Mouse (Mus musculus) ovary, postnatal 10 days (tissue): ENCODE data around the gene Plcb1.

Experiments
- DNase-seq: peaks from one replicate; pipeline ENCODE4 v3.0.0; 2022; ENCODE audit warnings: low spot score

Plcb1 gene

DNA sequence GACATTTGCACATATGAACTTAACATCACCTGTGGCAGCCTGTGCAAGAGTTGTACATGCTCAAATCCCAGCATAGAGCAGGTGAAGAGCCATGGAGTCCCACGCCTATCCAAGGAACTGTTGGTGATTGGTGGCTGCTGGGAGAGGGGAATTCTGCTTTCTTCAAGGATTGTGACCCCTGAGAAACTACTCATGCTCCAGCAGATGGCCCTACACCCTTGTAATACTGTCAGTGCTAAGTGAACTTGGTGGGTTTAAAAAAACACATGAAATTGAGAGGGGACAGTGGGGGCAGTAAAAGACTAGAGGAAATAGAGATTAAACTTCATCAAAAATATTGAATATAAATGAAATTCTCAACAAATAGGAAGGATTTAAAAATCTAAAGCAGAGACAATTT is 53.0 kb downstream of the Plcb1 start:
- no peak for DNase-seq

DNA sequence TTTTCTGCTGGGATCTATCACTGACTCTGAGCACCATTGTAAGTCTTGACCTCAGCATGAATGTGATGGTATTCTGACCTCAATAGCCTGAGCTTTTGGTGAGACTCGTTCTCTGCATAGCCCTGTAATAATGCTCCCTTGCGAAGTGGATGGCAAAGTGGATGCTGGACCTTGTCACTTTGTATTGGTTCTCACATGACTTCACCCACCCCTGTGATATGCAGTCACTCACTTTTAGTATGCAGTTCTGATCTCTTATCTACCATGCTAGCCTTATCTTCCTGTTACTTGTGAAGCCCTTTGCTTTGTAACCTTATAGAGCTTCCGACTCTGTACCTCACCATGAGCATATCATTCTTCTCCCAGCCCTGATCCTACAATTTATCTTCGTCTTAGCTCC is 57.0 kb downstream of the Plcb1 start:
- no peak for DNase-seq

DNA sequence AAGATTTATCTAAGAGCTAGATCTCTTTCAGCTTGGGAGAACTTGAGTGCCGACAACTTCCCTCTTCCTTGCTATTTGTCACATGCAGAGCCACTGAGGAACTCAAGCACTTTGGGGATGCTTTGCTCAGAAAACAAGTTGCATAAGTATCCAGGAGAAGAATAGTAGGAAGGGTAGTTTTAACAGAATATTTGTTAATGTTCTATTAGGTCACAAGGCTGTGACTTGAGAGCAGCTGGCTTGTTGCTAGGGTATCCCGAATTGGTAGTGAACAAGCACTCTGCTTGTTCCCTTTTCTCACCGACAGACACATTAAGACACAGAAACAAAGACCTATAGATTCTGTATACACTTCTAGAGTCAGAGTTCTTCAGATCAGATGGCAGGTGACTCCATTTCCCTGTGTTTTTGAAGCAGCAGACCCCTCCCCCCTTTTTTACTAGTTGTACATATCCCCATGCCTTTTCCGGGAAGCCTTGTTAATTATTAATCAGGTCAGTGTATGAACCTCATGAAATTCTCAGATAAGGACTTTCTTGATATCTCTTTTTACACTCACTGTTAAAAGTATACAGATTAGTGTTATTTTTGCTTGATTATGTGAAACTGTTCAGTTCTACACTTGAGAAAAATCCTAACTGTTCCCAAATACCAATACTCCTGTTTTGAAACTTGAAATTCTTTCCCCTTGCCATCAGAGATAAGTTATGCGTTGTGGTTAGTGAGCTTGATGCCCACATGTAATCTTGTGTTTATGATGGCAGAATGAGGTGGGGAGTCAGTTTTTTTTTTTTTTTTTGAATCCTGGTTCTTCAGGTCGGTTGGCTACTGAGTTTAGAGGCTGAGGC is 58.7 kb downstream of the Plcb1 start:
- no peak for DNase-seq

DNA sequence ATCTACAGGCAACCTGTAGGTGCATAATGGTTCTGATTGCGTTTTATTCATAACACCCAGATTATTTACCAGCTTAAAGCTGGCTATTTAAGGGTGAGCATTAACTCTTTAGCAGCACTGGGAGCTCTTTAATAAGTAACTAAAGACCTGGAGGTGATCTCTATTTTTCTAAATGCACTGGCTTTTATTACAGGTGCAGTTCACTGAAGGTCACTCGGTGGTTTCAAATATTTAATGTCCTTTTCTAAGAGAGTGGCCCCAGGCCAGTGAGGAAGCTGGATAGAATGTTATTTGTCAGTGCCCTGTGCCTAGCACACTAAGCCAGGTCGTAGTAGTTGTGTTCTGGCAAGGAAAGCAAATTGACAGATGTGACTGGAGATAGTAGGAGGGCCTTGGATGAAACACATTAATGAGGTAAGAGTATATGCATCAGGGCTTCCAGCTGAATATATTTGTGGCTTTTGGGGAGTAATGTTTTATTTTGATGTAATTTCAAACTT is 59.4 kb downstream of the Plcb1 start:
- no peak for DNase-seq

DNA sequence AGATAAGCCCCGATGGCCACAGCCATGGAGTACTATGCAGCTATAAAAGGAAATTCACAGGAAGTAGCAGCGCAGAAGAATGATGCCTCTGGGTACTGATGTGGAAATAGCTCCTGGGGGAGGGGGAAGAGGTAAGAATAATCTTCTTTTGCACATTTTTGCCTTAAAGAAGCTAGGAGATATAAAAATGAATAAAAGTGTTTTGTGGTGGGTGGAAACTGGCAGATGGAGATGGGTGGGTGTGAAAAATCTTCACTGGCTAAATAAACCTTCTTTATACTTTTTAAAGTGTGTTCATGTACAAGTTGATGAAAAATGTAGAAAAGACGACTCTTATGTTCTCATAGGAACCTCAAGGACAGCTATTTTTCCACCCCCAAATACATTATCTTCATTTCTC is 60.7 kb downstream of the Plcb1 start:
- no peak for DNase-seq

DNA sequence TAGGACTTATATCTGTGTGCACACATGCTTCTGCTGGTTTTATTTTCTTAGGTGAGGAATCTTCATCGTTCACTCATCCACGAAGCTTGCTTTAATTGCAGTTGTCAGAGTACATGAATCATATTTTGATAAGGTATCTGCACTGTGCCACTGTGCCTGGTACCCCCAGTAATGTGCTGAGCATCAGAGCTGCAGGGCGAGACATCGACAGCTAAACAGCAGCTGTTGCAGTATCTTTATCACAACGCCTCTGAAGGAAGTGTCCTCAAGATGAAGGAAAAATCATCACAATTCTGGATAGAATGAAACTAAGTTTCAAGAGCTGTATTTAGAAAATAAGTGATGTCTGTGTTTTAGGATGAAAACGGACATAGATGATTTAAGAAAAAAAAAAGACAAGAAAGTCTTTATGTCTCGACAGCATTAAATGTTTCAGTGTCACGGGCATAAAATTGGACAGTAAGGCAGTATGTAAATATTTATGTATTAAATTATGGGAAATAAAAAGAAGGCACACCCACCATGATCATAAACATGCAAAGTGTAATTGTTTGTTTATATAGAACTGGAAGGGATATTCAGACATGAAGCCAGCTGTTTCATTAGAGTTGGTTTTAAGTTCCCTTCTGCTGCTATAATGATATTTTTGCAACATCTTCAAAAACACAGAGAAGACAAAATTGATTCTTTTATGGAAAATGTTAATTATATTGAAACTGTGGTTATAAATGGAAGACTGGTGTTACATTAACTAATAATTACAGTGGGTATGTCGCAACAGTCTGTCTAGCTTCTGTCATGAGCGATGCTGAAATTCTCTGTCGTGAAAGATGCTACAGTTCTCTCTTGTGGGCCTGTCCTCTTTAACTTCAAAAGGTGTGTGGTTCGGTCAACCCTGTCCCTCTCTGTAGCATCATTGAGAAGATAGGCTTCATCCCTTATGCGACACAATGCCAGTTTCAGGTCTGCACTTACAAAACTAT is 65.6 kb downstream of the Plcb1 start:
- no peak for DNase-seq

DNA sequence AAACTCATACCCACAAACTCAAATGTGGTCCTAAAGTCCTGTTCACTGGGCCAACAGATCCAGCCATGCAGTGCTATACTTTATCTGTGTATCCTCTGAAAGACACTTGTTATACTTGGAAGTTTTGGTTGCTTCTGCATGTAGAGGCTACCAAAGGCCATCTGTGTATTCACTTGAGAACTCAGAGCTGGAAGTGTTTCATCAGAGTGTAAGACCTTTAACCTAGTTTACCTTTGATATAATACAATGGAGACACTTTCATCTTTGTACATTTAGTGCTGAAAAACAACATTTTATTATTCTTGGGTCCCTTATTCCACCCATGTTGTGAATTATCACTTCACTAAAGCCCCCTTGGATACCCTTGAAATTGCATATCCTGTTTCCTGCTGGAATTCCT is 70.4 kb downstream of the Plcb1 start:
- no peak for DNase-seq

DNA sequence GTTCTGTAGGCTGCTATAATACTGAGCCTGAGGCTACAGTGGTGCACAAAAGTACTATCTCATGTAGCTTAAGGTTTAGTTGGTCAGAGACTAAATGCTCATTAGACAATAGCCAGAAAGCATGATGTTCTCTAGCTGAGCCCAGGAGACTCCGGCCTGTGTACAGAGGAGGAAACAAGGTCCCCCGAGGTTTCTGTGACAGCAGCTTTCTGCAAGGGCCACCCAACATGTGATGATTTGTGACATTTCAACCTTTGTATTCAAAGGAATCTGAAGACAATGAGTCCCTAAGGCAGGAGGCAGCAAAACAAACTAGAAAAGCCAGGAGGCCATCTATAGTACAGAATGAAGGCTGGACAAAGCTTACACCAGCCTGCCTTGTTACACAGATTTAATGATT is 70.8 kb downstream of the Plcb1 start:
- DNase-seq = no peak

DNA sequence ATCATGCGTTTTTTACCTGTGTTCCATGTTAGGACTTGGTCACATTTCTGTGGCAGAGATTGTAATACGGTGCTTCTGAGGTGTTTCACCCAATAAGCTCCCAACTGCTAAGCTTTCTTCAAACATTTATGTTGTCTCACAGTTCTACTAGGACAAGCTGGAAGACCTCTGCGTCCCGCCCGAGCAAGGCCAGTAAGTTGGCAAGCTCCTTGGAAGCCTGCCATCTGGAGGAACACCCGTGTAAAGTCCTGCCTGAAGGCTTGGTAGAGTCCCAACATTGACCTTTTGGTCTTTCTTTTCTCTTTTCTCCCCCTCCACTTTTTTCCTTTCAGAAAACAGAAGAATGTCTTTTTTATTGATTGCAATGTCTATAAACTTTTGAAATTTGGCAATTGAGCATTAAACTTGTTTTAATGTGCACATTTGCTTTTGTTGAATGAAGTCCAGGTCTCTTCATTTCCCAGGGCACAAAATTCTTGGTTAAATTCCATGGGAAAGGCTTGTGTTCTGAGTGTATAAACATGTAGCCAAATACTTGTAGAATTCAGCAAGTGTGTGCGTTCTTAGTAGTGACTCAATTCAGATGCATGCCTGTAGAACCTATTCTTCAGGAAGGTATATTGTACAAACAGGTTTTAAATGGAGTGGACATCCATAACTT is 79.2 kb downstream of the Plcb1 start:
- peak; percentile 1 for DNase-seq

DNA sequence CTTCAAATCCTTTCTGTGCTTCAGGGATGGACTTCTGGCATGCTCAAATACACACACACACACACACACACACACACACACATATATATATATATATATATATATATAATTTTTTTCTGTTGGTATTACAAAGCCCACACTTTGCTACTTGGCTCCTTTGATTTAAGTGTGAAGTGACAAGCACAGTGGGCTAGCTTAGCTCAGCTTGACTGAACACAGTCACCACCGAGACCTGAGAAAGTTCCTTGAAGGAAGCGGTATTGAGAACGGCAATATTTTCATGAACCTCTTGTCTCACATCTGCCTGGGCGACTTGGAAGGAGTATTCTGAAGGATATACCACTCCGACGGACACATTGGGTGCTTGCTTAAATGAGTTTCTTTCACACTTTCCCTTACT is 81.5 kb downstream of the Plcb1 start:
- no peak for DNase-seq

DNA sequence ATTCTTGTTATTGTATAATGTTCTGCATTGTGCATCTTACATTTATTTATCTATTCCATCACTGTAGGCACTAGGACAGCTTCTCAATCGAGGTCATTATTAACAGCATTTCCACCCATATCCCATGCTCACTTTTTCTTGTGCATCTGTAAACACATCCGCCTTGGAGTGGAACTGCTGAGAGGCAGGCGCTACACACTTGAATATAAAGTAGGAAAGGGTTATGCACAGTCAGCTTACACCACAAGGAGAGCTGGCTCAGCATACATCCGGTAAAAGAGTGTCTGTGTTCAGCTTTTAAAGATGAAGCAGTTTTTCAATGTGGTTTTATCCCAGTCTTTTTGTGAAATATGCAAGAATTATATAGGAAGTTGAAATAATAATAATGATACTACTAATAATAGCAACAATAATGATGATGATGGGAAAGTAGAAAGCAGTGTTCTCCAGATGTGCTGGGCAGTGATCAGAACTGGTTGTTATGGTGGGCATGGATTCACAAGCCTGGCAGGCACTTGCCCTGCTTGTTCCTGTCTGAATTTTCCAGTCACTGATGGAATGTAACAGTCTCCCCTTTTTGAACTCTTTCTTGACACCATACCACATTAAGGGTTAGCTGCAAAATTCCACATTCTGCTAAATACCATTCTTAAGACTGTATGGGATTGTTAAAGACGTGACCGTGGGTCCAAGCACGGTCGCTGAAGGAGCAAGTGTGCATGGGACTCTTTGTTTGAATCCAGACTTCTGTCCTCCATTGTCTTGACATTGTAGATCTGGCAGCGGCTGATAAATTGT is 86.0 kb downstream of the Plcb1 start:
- no peak for DNase-seq

DNA sequence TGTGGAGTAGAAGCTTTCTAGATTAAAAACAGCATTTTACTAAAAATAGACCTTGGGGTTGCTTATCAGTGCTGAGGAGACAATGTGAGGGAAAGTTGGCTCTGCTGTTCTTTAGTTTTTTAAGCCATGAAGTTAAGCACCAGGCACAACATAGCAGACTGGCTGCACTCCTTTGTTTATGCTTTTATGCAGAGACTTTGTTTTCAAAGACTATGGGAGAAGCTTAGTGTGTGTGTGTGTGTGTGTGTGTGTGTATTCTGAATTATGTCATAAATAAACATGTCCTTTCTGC is 86.6 kb downstream of the Plcb1 start:
- no peak for DNase-seq

DNA sequence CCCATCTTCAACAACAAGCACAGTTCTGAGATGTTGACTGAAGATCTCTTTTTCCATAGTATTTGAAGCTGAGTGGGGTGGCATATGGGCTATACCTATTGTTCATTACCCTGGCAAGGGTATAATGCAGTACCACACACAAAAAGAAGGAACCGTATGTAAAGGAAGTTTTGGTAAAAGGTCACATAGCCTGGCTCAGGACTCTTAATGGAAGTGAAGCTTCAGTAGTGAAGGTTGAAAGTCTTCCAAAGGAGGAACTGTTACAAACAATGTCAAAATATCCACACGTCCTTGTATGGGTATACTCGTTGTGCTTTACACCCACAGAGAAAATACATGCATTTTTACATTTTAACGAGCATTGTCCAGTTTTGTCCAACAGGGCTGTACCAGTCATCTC is 91.3 kb downstream of the Plcb1 start:
- DNase-seq = no peak

DNA sequence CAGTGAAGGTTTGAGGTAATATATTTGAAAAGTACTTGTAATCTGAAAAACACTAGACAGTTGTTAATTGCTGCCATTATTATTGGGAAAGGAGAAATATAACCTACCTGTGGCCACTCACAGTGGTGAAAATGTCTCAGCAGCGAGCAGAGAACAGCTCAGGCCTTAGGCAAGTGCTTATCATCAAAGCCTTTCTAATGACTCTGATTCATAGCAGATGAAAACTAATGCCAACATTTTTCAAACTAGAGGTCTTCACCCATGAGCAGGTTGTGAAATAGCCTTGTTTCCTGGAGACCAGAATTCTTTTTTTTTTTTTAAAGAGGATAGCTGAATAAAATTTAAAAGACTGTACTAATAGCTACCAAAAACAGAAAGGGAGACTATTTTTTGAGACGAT is 105.3 kb downstream of the Plcb1 start:
- no peak for DNase-seq

DNA sequence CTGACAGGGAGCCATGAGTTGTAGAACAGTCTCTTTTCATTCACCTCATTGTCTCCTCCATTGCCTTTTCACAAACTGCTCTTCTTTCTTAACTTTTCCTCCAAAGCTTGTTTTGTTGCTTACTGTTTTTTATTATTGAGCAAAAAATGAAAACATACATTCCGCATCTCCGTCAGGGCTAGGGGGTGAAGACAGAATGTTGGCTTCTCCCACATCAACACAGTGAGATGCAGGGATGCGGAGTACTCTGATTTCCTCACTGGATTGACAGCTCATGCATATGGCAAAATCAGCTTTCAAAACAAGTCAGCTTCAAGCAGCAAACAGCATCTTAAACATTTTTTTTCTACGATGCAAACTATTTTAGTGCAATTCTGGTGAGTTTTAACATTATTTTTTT is 108.9 kb downstream of the Plcb1 start:
- no peak for DNase-seq

DNA sequence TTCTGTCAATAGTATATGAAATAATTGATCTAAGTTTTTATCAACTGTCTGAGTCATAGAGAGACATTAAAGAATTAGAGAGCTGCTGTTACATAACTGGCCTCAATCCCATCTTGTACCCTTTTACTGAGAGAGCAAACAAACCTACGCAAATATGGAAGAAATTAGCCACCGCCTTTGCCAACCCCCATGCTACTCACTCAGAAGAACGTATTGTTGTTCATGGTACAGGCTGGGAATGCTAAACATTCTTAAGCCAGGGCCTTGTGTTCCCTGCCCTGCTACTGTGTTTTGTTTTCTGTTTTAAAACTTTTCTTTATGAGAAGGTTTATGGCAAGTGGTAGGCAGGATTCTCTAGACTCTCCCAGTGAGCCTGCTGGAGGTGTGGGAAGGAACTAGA is 110.3 kb downstream of the Plcb1 start:
- DNase-seq = no peak

DNA sequence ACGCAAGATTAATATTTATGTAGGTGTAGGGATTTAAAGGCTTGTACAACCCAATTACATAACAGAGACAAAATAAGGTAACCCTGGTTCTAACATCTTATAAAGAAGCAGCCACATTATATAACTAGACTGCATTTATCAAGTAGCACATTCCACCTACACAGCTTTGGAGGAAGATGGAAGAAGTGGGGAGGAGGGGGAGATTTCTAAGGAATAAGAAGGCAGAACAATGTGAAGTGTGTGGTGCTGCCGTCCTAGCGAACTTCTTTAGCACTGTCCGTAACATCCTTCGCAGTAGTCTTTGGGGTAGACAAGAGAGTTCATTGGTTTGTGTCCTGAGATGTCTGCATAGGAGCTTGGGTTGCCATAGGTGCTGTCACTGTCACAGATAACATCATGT is 111.2 kb downstream of the Plcb1 start:
- DNase-seq = no peak

DNA sequence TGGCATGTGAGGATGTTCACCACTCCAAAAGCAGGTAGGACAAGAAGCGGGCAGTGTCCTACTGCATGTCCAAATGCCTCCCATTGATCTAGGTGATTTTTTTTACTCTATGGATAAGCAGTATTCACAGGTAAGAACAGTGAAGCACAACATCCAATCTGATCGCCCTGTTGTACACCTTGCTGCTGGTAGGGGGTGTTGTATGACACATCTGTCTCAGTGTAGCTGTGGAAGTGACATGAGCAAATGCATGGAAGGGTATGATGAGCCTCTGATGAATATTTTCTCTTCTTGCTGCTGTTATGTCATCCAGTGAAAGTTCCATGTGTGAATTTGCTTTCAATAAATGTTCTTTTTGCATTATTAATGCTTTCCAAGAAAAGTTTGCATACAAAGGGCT is 115.7 kb downstream of the Plcb1 start:
- no peak for DNase-seq

DNA sequence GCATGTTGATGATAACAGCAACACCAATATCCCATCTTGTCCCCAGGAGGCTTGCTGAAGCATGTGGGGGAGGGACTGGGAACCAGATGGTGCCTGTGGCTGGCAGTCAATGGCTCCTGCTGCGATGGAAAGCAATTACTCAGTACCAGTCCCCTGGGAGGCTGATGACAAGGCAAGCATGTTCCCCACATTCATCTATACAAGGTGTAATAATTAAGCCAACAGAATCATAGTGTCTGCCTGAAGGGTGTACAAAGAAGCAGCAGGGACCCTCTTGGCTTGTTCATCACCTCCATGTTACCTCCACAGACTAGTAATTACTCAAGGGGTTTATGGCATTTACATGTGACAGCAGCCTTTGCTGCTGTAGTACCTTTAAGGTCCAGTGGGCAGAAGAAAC is 125.0 kb downstream of the Plcb1 start:
- no peak for DNase-seq

DNA sequence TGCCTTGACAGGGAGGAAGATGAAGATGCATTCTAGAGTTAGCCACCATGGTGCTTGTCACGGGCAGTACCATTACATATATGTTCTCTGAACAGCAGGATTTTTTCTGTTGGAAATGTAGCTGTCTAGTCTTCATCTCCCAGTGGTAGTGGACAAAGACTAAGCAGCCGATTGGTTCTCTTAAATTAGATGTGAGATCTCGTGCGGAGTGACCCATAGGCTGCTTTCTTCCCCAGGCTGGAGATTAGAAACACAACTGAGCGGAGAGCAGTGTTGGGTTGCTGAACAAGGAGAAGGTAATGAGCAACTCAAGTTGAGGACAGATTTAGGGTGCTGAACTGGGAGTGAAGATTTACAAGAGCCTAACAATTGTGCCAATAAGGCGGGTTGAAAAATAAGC is 125.5 kb downstream of the Plcb1 start:
- DNase-seq = no peak

DNA sequence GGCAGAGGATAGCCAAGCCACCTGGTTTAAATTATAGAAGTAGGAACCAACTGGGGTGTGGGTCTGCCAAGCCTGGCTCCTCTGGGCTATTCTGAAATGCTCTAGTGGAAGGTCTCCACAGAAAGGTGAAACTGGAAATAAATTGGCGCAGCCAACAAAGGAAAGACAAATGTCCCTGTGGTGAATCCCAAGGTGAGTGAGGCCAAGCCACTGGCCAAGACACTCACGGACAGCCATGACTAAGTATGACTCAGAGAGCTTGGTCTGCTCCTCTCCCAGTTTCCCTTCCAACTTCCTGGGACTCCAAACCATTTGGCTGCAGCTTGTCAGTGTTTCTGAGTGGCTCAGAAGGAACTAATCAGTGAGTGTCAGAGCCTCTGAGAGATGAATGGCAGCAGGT is 126.7 kb downstream of the Plcb1 start:
- no peak for DNase-seq

DNA sequence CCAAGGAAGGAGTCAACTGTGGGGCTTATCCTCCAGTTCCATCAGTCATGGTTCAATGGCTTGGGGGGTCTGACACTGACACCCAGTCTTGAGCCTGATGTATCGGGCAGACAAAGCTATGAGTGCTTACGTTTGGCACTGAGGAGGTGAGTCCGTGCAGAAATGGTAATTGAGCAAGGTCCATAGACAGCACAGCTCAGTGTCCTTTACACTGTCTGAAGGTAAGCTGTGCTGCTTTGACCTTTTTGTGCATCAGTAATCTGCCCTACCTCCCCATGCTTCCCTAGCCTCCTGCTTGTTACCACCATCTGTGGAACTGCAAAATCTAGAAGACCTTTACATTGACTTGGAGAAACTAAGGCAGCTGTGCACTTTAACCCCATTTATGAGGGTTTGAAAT is 127.7 kb downstream of the Plcb1 start:
- DNase-seq = no peak
